Mouse (Mus musculus): ENCODE results near the gene Galnt13.

- TF ChIP-seq CTCF (IDR thresholded peaks at IDR 0.05; ENCODE audit: low read depth) (no peak), EP300 (IDR thresholded peaks at IDR 0.05; ENCODE audit: low read depth) (no peak)
These were observed 629.6 kb downstream of the Galnt13 start for GRCm38 (mm10) chr2:55065469-55066315.
